Comparison of ENCODE assay signal across 9 mouse cellular contexts in the genomic region with DNA sequence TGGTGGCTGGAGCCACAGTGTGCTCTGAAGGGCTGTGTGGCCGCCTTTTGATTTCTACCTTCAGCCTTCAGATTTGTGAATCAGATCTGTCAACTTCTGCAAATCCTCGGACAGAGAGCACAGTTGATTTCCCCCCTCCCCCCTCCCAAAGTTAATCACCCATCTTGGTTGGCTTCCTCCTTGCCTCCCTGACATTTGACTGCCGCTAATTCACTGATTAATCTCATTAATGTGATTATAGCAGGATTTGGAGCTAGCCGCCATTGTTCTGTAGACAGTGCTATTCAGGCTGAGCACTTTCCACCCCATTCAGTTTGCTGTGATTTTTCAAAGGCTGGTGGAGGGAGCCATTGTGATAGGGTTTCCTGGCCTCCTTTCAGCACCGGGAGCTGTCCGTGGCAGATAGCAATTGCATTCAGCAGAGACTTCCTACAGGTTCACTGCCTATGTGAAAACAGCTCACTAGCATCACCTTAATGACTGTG. TPM values are rescaled to one million over a fixed set of nuclear protein-coding genes. Genes with fewer than 3 reads are reported as not detected.
A peak's percentile ranks its signal among the peaks of the same experiment; 100 is the strongest.
DNase-seq lines count a peak whose midpoint lies in the region; ATAC-seq and TF ChIP-seq lines count a peak whose summit lies in the region.
"Had no signal": no experiment of that assay in that cellular context is flagged by ENCODE, and none has a peak within 500 bp of the region (broad histone marks: within the 10 kb centered on the region; RNA-seq: fewer than 3 reads in every experiment).

No protein-coding gene starts in this region.

- DNase-seq in adrenal gland, postnatal 10 days = peak; percentile 61
- DNase-seq in adrenal gland, postnatal 4 days (ENCODE audit: low spot score in 2 of 2) = no peak
- DNase-seq in ovary, postnatal 10 days (ENCODE audit: low spot score) = peak; percentile 6
- no peak for DNase-seq in ovary, adult 18-20 months (ENCODE audit: low spot score)
- DNase-seq in forebrain, postnatal 0 days = peak; percentile 82
- no peak for DNase-seq in urinary bladder, postnatal 36 days (ENCODE audit: low spot score in 2 of 2)

- ATAC-seq in forebrain, postnatal 0 days = no peak
- ATAC-seq in midbrain, embryonic 16.5 days = no peak
- no peak for ATAC-seq in megakaryocyte progenitor cell, adult 5-6 weeks (replicated peaks; ENCODE audit: poor library complexity)

- no peaks in the 10 kb centered on the region for H3K27me3 ChIP-seq in forebrain, postnatal 0 days (ENCODE audit: insufficient read depth, low read length)
- no peaks in the 10 kb centered on the region for H3K27me3 ChIP-seq in midbrain, embryonic 16.5 days (ENCODE audit: control insufficient read depth, insufficient read depth, low read depth, low read length)

- H3K4me3 ChIP-seq in forebrain, postnatal 0 days (ENCODE audit: low read depth, low read length) = peak overlapping the region; percentile 56
- peak overlapping the region; percentile 44 for H3K4me3 ChIP-seq in midbrain, embryonic 16.5 days (ENCODE audit: low read depth, low read length)
- H3K4me3 ChIP-seq: embryonic facial prominence, embryonic 12.5 days had no signal

- peak overlapping the region; percentile 52 for H3K4me2 ChIP-seq in forebrain, postnatal 0 days (ENCODE audit: low read depth)
- peak overlapping the region; percentile 54 for H3K4me2 ChIP-seq in midbrain, embryonic 16.5 days (ENCODE audit: low read length)
- H3K4me2 ChIP-seq: embryonic facial prominence, embryonic 12.5 days had no signal

- no peaks in the 10 kb centered on the region for H3K9me3 ChIP-seq in forebrain, postnatal 0 days (ENCODE audit: low read length)
- no peaks in the 10 kb centered on the region for H3K9me3 ChIP-seq in midbrain, embryonic 16.5 days (replicated peaks; ENCODE audit: control insufficient read depth, low read length, poor library complexity, severe bottlenecking)
- H3K9me3 ChIP-seq: embryonic facial prominence, embryonic 12.5 days had no signal

- H3K9ac ChIP-seq in forebrain, postnatal 0 days = peak overlapping the region; percentile 85
- H3K9ac ChIP-seq in midbrain, embryonic 16.5 days (ENCODE audit: low read depth, low read length) = peak overlapping the region; percentile 68
- H3K9ac ChIP-seq: embryonic facial prominence, embryonic 12.5 days had no signal

- H3K27ac ChIP-seq in forebrain, postnatal 0 days (ENCODE audit: low read depth, low read length) = peak overlapping the region; percentile 98
- H3K27ac ChIP-seq in midbrain, embryonic 16.5 days (ENCODE audit: low read length) = peak overlapping the region; percentile 96
- H3K27ac ChIP-seq: embryonic facial prominence, embryonic 12.5 days had no signal

- no peaks in the 10 kb centered on the region for H3K36me3 ChIP-seq in forebrain, postnatal 0 days (ENCODE audit: insufficient read depth)
- H3K36me3 ChIP-seq in midbrain, embryonic 16.5 days (ENCODE audit: control insufficient read depth, insufficient read depth, low read length) = no peaks in the 10 kb centered on the region
- H3K36me3 ChIP-seq: embryonic facial prominence, embryonic 12.5 days had no signal

- WGBS in forebrain, postnatal 0 days = 0% methylated on average over 6 of the region's 6 CpGs
- 2% methylated on average over 6 of the region's 6 CpGs for WGBS in midbrain, embryonic 16.5 days

- H3K4me1 ChIP-seq in forebrain, postnatal 0 days (ENCODE audit: insufficient read depth) = peaks cover 13% of the 10 kb centered on the region
- peaks cover 15% of the 10 kb centered on the region for H3K4me1 ChIP-seq in midbrain, embryonic 16.5 days (ENCODE audit: control insufficient read depth, insufficient read depth, low read length)

- TF ChIP-seq CTCF in forebrain, postnatal 0 days (IDR thresholded peaks at IDR 0.05; ENCODE audit: low read depth) = no peak

RNA-seq across cellular contexts. Expression of a gene that starts 2.1 kb away (rescaled TPM):
- 1 to 10 TPM; 1.9 to 2.7 TPM for total RNA-seq in adrenal gland, postnatal 10 days (2021)
- 1 to 10 TPM; 4.5 to 6.7 TPM for total RNA-seq in adrenal gland, postnatal 4 days (2021)
- total RNA-seq in forebrain, postnatal 0 days (2014; rRNA removed) = 103 and 114 TPM in 2 replicates
- 167 and 218 TPM in 2 replicates for polyA plus RNA-seq in forebrain, postnatal 0 days (2015; fragmentation: Nextera tagmentation; extraction: Ambion mirVana)
- polyA plus RNA-seq in midbrain, embryonic 16.5 days (2015; fragmentation: Nextera tagmentation; extraction: Ambion mirVana) = 274 and 304 TPM in 2 replicates
- total RNA-seq in megakaryocyte progenitor cell, adult 5-6 weeks (2015) = not detected in 2 replicates
- not detected in 2 replicates for total RNA-seq in megakaryocyte progenitor cell, adult 5-6 weeks (2017)

Comparison
In these comparisons a context has a peak if more than half of its experiments do, and no peak if none do; other contexts are left out.
1. DNase-seq: peak in adrenal gland, postnatal 10 days (single experiment), ovary, postnatal 10 days (single experiment) and forebrain, postnatal 0 days (single experiment); none in adrenal gland, postnatal 4 days (0 of 2), ovary, adult 18-20 months (single experiment) and urinary bladder, postnatal 36 days (0 of 2).
2. RNA of a gene that starts 2.1 kb away (total RNA-seq): 103 to 114 TPM in forebrain, postnatal 0 days; 4.5 to 6.7 TPM in adrenal gland, postnatal 4 days, 1.9 to 2.7 TPM in adrenal gland, postnatal 10 days and not detected in megakaryocyte progenitor cell, adult 5-6 weeks; every median in the first group is over 10 times any median in the second.